Mouse (Mus musculus): ENCODE data around the gene Ppp4r1.

The Ppp4r1 gene

DNA sequence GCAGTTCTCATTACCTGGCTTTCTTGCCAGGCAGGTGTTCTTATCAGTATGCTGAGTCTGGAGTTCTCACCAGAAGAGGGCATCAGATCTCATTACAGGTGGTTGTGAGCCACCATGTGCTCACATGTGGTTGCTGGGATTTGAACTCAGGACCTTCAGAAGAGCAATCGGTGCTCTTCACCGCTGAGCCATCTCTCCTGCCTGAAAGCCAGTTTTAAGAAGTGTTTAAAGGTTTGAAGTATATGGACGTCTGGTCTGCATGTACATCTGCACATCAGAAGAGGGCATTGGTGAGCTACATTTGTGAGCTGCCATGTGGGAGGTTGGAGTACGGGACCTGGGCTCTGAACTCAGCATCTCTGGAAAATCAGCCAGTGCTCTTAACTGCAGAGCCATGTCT, 8.8 kb upstream of the Ppp4r1 start:
- no peak for DNase-seq

GRCm38 (mm10) chr17:65774439-65774838, 7.9 kb upstream of the Ppp4r1 start:
- DNase-seq, result no peak

- DNase-seq, result no peak
Measured at GRCm38 (mm10) chr17:65776228-65776627, 6.1 kb upstream of the Ppp4r1 start.

- DNase-seq, result no peak
Measured at GRCm38 (mm10) chr17:65777461-65777860, 4.9 kb upstream of the Ppp4r1 start.

GRCm38 (mm10) chr17:65780970-65781369, 1.4 kb upstream of the Ppp4r1 start:
- no peak for DNase-seq

DNA sequence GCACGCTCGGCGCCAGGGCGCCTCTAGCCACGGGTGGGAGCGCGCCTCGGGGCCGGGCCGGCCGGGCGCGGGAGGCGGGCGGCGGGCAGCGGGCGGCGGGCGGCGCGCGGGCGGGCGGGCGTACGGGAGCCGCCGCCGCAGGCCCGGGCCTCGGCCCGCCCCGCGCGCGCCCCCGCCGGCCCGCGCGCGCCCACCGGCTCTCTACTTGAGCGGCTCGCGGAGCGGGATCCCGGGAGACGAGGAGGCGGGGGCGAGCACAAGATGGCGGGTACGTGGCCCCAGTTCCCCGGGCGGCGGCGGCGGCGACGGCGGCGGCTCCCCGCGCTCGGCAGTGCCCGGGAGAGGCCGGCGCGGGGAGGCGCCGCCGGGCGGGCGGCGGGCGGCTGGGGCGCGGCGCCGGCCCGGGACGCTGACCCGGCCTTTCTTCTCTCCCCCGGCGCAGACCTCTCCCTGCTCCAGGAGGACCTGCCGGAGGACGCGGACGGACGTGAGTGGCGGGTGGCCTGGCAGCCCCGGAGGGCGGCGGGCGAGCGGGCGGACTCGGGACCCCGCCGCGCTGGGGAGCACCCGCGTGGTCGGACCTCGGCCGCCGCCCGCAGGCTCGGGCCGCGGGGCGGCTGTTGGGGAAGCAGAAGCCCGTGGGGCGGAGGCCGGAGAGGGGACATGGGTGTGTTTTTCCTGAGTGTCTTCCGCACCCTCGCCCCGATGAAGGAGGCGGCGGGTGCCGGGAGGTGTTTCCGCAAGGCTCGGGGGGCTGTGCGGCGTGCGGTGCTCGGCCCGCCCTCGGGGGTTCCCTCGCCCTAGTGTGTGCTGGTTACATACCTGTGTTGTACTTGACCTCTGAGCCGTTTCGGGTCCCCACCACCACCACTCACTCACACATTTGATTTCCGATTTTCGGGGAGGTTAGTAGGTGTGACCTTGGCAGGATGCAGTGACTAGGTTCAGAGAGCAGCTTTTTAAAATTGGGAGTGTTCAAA, 1.1 kb downstream of the Ppp4r1 start:
- DNase-seq, result peak; percentile 75

DNA sequence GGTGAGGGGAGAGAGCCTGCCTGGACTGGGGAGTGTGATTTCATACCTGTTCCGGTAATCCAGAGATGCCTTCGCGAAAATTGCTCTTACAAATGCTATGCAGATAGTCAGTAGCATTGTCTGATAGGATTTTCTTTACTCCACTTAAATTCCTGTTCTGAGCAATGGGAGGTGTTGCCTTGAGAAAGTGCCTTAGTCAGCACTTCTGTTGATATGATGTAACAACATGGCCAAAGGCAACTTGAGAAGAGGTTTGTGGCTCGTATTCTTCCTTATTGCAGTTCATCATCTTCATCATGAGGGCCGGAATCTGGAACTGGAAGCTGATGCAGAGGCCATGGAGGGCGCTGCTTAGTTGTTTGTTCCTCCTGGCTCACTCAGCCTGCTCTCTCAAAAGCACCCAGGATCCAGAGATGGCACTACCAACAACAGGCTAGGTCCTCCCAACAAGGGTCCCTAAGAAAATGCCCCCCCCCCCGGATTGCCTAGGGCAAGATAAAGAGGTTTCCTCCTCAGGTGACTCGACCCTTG, 2.3 kb downstream of the Ppp4r1 start:
- DNase-seq, result no peak

DNA sequence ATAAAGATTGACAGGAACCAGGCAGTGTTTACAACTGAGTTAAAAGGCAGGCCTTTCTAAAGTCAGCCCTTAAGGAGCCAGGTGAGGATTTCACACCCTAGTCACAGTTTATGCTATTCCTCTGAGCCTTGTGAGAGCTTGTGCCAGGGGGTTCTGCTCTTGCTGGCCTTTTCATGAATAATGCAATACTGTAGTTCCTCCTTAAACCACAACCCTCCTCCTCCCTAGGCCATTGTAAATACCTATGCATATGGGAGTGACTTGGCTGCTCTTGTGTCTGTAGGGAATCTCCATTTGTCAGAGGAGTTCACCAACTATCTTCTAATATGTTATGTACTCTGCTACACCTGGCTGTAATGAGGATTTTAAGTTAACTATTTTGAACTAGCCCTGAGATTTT, 3.3 kb downstream of the Ppp4r1 start:
- no peak for DNase-seq

- no peak for DNase-seq
Measured at GRCm38 (mm10) chr17:65786225-65786624, 3.9 kb downstream of the Ppp4r1 start.

GRCm38 (mm10) chr17:65787261-65787660, 4.9 kb downstream of the Ppp4r1 start:
- DNase-seq, result no peak

GRCm38 (mm10) chr17:65788542-65789291, 6.3 kb downstream of the Ppp4r1 start:
- DNase-seq, result no peak

DNA sequence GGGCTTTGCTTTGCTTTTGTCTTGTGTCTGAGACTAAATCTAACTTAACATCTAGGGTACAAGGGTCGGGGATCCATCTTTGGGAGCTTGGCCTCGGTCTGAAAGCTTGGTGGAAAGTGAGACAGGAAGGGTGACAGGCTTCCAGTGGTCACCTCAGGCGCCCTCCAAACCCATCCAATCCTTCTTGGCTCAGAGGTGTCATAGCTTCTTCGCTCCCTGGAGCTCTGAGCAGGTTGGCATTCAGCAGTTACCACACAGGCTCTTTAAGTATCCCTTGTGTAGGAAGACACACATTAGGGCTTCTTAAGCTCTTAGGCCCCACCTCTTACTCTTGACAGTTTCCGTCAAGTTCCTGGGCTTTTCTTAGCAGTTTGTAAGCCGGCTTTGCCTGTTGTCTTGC, 7.2 kb downstream of the Ppp4r1 start:
- DNase-seq, result no peak

DNA sequence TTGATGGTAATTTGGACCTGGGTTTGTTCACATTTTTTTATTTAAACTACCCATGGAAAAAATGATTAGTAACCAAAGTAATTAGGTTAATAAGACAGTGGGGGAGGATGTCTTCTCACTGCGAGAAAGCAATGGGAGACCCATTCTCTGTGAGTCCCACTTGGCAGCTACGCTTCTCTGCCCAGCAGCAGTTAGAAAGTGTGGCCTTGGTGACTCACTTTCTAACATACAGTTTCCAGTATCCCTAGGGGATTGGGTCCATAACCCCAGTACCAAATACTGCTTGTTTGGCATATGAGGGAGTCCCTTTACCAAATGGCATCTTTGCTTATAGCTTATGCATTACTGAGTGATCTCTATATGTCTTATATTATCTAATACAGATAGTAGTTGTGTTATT, 8.8 kb downstream of the Ppp4r1 start:
- no peak for DNase-seq

DNA sequence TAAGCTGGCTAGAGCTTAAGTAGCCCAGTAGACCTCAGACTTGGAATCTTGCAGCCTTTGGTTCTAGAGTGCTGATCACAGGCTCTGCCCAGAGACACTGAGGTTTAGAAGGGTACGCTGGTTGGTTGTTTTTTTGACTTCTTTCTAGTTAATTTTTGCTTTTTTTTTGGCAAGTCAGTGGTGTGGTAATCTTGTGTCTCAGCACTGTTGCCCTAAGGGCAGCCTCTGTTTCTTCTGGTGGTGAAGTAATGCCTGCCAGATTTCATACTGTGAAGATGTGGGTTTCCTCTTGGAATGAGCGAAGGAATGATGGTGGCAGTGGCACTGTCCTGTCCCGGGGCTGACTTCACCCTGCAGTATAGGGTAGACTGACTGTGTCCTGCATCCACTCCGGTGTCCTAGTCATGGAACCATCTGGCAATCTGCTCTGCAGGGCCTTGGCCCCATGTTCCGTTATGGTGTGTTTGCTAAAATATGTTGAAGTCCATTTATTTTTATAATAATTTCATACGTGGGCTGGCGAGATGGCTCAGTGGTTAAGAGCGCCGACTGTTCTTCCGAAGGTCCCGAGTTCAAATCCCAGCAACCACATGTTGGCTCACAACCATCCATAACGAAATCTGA, 11.0 kb downstream of the Ppp4r1 start:
- no peak for DNase-seq

GRCm38 (mm10) chr17:65794096-65794850, 11.9 kb downstream of the Ppp4r1 start:
- DNase-seq, result no peak

- DNase-seq, result no peak
Measured at GRCm38 (mm10) chr17:65796056-65796455, 13.7 kb downstream of the Ppp4r1 start.

DNA sequence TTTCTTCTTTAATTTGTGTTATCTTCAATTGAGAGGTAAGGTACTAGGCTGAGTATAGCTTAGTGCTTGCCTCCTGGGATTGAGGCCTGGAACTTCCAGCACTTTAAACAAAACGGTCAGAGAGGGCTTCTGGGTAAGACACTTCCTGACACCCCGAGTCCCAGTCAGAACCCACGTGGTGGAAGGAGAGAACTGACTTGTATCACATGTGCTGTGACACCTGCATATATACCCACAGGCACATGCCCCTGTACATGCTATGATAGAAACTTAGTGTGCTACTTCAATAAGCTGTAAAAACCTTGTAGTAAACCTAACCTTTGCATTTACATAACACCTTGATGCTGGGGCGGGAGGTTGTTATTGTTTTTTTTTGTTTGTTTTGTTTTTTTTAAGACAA, 16.1 kb downstream of the Ppp4r1 start:
- no peak for DNase-seq

DNA sequence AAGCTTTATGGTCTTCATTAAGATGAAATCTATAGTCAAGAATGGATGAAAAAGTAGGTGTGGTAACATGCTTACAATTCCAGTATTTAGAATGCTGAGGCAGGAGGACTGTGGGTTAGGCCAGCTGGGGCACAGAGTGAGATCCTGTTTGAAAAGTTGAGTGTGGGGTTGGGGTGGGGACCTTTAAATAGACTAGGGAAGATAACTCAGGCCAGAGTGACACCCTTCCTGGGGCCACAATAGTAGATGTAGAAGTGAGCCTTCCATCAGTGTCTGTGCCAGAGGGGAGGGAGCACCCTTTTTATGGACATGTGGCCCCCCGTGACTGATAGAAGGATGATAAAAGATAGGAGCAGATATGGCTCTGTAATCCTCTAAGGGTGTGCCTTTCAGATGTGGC, 17.0 kb downstream of the Ppp4r1 start:
- DNase-seq, result no peak

DNA sequence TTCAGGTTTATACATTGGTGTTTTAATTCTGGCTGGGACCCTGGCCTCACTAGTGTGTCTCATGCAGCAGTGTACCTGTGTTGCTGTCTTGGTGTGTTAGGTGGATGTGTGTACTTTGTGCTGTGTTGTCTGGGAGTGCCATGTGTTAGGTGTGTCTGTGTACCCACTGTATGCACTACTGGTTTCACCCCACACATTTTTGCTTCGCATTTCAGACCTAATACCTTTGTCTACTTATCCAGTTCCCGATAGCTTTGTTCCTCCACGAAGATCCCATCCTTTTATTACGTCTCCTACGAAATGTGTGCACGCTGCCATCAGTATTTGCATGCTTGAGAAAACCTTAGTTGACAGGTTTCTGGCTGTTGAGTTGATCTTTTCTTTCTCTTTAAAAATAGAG, 18.1 kb downstream of the Ppp4r1 start:
- DNase-seq, result no peak

DNA sequence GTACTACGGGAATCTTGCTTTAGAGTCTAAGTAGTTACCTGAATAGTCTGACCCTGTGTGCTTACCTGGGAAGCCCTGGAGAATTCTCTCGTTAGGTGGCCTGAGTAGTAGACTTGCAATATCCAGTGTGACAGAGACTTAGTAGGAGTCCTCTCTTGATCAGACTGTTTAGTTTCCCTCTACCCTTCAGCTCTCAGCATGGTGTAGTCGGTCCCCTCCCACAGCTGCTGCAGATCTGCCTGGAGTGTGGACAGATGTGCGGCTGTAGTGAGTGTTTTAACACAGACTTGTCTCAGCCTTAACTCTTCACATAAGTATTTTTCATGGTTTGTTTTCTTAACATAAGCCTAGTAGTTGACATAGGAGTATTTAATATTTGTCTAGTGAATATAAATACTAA, 19.7 kb downstream of the Ppp4r1 start:
- no peak for DNase-seq

DNA sequence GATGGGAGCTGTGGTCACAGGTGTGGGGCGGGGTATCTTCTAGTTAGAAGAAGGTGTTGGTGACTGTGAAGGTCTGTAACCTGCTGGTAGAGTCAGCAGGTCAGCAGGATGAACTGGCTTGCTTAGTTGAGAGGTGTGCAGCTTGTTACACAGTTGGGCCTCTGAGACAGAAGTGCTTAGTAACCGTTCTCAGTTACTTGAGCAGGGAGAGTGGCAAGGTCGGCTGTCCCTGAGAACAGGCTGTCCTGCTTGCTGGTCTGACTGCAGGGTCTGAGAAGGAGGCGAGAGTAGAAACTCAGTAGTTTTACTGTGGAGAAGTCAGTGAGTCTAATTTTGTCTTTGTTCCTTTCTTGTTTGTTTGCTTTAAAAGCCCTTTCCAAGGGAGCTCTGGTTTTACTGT, 23.6 kb downstream of the Ppp4r1 start:
- DNase-seq, result no peak

DNA sequence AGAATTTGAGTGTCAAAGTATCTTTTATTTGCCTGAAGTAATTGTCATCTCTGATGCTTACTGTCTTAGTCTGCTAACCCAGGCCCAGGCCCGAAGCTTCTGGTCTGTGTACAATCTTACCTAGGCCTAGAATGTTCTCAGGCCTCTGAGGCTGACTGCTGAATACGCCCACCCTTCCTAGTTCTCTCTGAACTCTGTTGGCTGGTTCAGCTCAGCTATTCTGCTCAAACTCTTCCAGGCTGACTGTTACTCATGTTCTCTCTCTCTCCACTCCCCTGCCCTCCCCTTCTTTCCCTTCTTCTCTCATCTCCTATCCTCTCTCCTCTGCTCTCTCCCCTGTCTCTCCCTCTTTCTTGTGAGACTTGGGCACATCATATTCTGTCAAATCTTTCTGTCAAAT, 24.0 kb downstream of the Ppp4r1 start:
- DNase-seq, result no peak

DNA sequence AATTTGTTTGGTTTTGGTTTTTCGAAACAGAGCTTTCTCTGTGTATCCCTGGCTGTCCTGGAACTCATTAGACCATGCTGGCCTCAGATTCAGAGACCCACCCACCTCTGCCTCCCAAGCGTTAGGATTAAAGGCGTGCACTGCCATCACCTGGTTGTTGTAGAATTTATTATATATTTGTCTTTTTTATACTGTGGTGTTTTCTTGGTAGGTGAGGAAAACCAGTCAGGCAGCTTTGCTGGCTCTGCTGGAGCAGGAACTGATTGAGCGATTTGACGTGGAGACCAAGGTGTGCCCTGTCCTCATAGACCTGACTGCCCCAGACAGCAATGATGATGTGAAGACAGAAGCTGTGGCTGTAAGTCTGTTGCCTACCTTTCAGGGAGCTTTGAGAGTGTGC, 28.7 kb downstream of the Ppp4r1 start:
- DNase-seq, result no peak
